Mouse (Mus musculus): ENCODE measurements around the gene Eef1b2. TPM values are rescaled to one million over a fixed set of nuclear protein-coding genes. Genes with fewer than 3 reads are reported as not detected.
"Not testable (repeated sequence)": the region's sequence is repeated elsewhere in the genome, so short reads cannot be mapped to it uniquely, and the experiment has no call there.

The Eef1b2 gene
- polyA plus RNA-seq, 1 experiment from 2014 or later = 595 TPM

DNA sequence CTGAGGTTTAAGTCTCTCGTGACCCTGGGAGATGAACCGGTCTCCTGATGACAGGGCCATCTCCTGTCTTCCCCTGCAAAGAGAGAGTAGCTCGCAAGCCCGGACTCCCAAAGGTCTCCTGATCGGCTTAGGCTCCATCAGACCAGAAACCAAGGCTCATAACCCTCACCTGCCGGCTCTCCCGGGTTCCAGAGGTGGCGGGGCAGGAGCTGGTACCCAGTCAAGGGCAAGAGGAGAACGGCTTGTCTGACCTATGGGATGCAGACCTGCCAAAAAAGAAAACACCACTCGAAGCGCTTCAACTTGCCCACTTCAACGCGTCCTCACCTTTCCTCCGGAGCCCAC lies 394 bp upstream of the Eef1b2 start:
- under 1% methylated on average over 14 of the region's 14 CpGs for WGBS
- Histone ChIP-seq H3K27ac (peak overlapping the region; percentile 95), H3K4me2 (peak overlapping the region; percentile 72), H3K27me3 (no peaks in the 10 kb centered on the region), H3K4me1 (peaks cover 21% of the 10 kb centered on the region), H3K9ac (peak overlapping the region; percentile 74), H3K36me3 (peaks cover 31% of the 10 kb centered on the region), H3K4me3 (peak overlapping the region; percentile 65), H3K9me3 (no peaks in the 10 kb centered on the region)
- peak; percentile 2; the same call in 1 of the 2 replicates for ATAC-seq (ENCODE audit: insufficient number of reproducible peaks, low FRiP score, low TSS enrichment, low read depth)

DNA sequence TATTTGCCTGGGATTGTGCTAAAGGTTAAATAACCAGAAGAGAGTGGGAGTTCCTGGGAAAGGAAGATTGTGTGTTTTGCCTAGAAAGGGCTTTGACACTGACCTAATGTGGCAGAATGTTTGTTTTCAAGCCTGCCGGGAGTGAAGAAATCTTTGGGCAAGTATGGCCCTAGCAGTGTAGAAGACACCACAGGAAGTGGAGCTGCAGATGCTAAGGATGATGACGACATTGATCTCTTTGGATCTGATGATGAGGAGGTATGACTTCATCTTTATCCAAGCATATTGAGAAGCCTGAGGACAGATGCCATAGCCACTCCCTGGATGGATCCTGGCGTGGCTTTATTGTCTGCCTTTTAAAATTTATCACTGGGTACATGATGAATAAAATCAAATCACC lies 1.7 kb downstream of the Eef1b2 start:
- no peaks in the 10 kb centered on the region for H3K9me3 ChIP-seq
- WGBS = 69% methylated on average over 3 of the region's 3 CpGs
- H3K4me1 ChIP-seq = peaks cover 26% of the 10 kb centered on the region
- H3K36me3 ChIP-seq = peaks cover 23% of the 10 kb centered on the region
- no peaks in the 10 kb centered on the region for H3K27me3 ChIP-seq
- peak overlapping the region; percentile 65 for H3K4me3 ChIP-seq
- no peak for ATAC-seq (ENCODE audit: insufficient number of reproducible peaks, low FRiP score, low TSS enrichment, low read depth)
- H3K27ac ChIP-seq = 0 out of 2 replicates have a peak overlapping the region, but pooled peaks have one; percentile 95
- H3K9ac ChIP-seq = no peak overlapping the region
- H3K4me2 ChIP-seq = peak overlapping the region; percentile 72

DNA sequence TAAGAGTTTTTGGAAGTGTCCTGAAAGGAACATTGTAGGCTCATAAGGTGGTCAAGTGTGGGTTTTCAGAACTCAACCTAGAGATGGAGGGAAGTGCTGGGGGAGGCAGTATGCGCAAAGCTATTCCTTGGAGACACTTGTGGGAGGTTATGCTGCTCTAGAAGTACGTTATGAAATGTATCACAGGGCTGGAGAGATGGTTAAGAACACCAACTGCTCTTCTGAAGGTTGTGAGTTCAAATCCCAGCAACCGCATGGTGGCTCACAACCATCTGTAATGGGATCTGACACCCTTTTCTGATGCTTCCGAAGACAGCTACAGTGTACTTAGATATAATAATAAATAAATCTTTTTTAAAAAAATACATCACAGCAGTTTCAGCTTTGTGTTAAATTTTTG lies 3.5 kb downstream of the Eef1b2 start:
- Histone ChIP-seq H3K4me3 (no peak overlapping the region), H3K4me1 (peaks cover 22% of the 10 kb centered on the region), H3K27me3 (no peaks in the 10 kb centered on the region), H3K9me3 (no peaks in the 10 kb centered on the region), H3K27ac (no peak overlapping the region), H3K36me3 (peaks cover 26% of the 10 kb centered on the region), H3K4me2 (no peak overlapping the region), H3K9ac (no peak overlapping the region)
- 95% methylated on average over 4 of the region's 4 CpGs for whole genome bisulfite sequencing
- no peak for ATAC-seq (ENCODE audit: insufficient number of reproducible peaks, low FRiP score, low TSS enrichment, low read depth)

DNA sequence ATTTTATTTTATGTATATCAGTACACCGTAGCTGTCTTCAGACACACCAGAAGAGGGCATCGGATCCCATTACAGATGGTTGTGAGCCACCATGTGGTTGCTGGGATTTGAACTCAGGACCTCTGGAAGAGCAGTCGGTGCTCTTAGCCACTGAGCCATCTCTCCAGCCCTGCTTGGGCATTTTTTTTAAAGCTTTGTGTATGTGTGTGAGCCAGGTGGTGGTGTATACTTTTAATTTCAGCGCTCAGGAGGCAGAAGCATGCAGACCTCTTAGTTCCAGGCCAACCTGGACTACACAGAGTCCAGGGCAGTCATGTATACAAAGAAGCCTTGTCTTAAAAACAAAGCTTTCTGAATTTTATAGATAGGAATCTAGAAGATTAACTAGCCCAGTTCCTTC lies 4.0 kb downstream of the Eef1b2 start:
- not testable (repeated sequence) for H3K4me2 ChIP-seq; H3K9ac ChIP-seq; ATAC-seq (ENCODE audit: insufficient number of reproducible peaks, low FRiP score, low TSS enrichment, low read depth); H3K27me3 ChIP-seq; H3K9me3 ChIP-seq; H3K4me3 ChIP-seq
- 67% methylated on average over 4 of the region's 4 CpGs for WGBS
- H3K36me3 ChIP-seq = peaks cover 26% of the 10 kb centered on the region
- peak overlapping the region; percentile 28; the same call in 1 of the 2 replicates for H3K27ac ChIP-seq
- peaks cover 17% of the 10 kb centered on the region for H3K4me1 ChIP-seq

DNA sequence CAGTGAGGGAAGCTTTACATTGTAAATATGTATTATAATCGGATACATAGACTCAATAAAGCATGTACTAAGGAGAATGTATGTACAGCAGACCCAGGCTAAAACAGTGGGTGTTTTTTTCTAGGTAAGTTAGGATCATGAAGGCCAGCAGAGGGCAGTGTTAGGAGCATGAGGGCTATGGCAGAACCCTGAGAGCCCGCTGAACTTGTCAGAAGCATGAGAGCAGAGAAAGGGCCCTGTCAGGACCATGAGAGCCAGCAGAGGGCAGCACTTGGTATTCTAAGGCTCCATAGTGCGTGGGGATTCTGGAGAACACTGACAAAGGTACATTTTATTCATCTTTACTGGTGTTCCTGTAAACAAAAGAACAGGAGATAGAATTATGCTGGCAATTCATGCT lies 4.4 kb downstream of the Eef1b2 start:
- no peaks in the 10 kb centered on the region for H3K27me3 ChIP-seq
- no peak overlapping the region for H3K4me2 ChIP-seq
- peaks cover 15% of the 10 kb centered on the region for H3K4me1 ChIP-seq
- ATAC-seq (ENCODE audit: insufficient number of reproducible peaks, low FRiP score, low TSS enrichment, low read depth) = peak; percentile 74
- H3K27ac ChIP-seq = peak overlapping the region; percentile 28; the same call in 1 of the 2 replicates
- H3K4me3 ChIP-seq = no peak overlapping the region
- 5% methylated on average over 3 of the region's 3 CpGs for WGBS
- H3K36me3 ChIP-seq = peaks cover 26% of the 10 kb centered on the region
- no peaks in the 10 kb centered on the region for H3K9me3 ChIP-seq
- H3K9ac ChIP-seq = no peak overlapping the region

DNA sequence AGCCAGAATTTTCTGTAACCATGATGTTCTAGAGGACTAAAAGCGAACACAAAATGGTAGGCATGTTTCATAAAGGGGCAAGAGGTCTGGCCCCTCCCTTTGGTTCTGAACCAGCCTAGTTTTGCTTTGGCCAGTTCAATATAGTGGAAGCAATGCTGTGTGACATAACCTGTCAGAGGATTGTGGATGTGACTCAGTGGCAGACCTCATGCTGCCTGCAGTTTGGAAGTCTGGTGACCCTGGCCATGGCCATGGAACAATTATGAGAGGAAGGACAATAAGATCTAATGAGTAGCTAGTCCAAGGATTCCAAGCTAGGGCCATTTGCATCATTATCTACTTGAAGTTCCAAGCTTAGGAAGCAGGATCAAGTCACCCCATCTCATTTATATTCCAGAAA lies 4.9 kb downstream of the Eef1b2 start:
- Histone ChIP-seq H3K4me1 (peaks cover 15% of the 10 kb centered on the region), H3K9ac (no peak overlapping the region), H3K4me2 (no peak overlapping the region), H3K36me3 (peaks cover 26% of the 10 kb centered on the region), H3K27me3 (no peaks in the 10 kb centered on the region), H3K9me3 (no peaks in the 10 kb centered on the region), H3K4me3 (no peak overlapping the region), H3K27ac (no peak overlapping the region)
- no peak for ATAC-seq (ENCODE audit: insufficient number of reproducible peaks, low FRiP score, low TSS enrichment, low read depth)
- 98% methylated on average over 1 of the region's 1 CpGs for WGBS

DNA sequence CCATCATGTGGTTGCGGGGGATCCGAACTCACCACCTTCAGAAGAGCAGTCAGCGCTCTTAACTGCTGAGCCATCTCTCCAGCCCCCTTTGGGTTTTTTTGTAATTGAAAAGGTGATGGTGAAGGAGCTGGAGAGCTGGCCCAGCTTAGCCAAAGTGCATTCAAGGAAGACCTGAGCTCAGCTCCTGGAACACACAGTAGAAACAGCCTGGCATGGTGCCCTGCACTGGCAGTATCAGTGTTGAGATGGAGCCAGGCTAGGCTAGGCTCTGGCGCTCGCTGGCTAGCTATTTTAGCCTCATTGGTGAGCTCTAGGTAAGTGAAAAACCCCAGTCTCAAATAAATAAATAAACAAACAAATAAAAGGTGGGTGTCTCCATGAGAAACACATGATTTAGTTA lies 5.6 kb downstream of the Eef1b2 start:
- WGBS = 86% methylated on average over 5 of the region's 5 CpGs
- H3K4me2 ChIP-seq = no peak overlapping the region
- H3K27me3 ChIP-seq = no peaks in the 10 kb centered on the region
- no peaks in the 10 kb centered on the region for H3K9me3 ChIP-seq
- ATAC-seq (ENCODE audit: insufficient number of reproducible peaks, low FRiP score, low TSS enrichment, low read depth) = no peak
- H3K9ac ChIP-seq = no peak overlapping the region
- H3K36me3 ChIP-seq = peaks cover 26% of the 10 kb centered on the region
- H3K4me1 ChIP-seq = peaks cover 15% of the 10 kb centered on the region
- H3K27ac ChIP-seq = no peak overlapping the region
- H3K4me3 ChIP-seq = no peak overlapping the region

DNA sequence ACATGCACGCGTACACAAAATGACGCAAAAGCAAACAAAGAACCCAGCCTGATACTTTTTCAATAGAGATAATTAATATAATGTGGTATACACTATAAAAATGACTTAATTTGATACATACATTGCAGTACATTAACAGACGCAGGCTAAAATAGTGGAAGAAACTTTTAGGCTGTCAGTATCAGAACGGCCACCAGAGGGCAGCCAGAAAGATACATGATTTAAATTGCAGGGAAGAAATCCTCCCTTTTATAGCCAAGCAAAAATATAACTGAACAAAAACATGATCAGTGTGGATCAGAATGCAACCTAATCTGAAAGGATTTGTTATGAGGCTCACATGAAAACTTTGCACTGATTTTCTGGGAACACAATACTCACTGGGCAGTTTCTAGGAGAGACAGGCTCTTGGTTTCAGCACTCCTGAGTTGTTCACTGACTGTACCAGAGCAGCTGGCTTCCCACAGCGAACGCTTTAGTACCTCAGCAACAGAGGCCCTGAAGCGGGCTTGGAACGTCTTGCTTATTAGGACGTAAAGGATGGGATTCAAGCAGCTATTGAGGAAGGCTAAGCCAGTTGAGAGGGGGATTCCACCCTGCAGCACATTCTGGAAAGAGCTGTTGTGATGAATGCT lies 6.1 kb downstream of the Eef1b2 start:
- no peak overlapping the region for H3K9ac ChIP-seq
- no peak for ATAC-seq (ENCODE audit: insufficient number of reproducible peaks, low FRiP score, low TSS enrichment, low read depth)
- H3K4me2 ChIP-seq = no peak overlapping the region
- WGBS = 60% methylated on average over 10 of the region's 10 CpGs
- H3K4me3 ChIP-seq = no peak overlapping the region
- no peak overlapping the region for H3K27ac ChIP-seq
- no peaks in the 10 kb centered on the region for H3K9me3 ChIP-seq
- peaks cover 13% of the 10 kb centered on the region for H3K4me1 ChIP-seq
- H3K36me3 ChIP-seq = peaks cover 26% of the 10 kb centered on the region
- H3K27me3 ChIP-seq = no peaks in the 10 kb centered on the region

DNA sequence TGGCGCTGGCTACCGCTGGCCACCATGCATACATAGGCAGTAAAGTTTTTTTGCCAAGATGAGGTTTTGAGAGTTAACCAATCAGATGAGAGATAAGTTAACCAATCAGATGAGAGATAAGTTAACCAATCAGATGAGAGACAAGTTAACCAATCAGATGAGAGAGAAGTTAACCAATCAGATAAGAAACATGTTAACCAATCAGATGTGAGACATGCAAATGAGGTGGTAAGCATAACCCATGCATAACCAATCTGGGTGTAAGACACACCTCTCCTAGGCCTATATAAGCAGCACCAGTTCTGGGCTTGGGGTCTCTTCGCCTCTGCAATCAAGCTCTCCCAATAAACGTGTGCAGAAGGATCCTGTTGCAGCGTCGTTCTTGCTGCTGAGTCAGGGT lies 8.8 kb downstream of the Eef1b2 start:
- 90% methylated on average over 6 of the region's 6 CpGs for WGBS
- H3K4me1 ChIP-seq, H3K27me3 ChIP-seq: not testable (repeated sequence)

DNA sequence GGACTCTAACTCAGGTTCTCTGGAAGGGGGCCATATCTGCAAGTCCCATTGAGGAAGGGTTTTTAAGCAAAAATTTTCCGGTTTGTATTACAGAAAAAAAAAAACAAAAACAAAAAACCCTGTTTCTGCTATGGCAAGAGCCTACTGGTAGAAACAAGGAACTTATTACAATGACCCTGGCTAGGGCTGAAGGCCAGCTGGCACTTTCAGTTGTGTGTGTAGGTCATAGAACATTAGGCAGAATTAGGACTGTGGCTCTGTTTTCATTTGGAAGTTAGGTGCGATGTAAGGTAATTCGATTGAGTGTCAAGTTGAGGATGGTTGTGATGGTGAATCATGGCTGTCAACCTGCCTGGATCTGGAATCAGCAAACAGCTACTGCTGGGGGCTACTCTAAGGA lies 11.9 kb downstream of the Eef1b2 start:
- Histone ChIP-seq H3K9me3 (no peaks in the 10 kb centered on the region), H3K4me3 (no peak overlapping the region), H3K4me1 (0 out of 2 replicates have a peak, but pooled peaks cover 2% of the 10 kb centered on the region), H3K4me2 (no peak overlapping the region), H3K27ac (no peak overlapping the region), H3K27me3 (no peaks in the 10 kb centered on the region), H3K9ac (no peak overlapping the region), H3K36me3 (0 out of 2 replicates have a peak, but pooled peaks cover 1% of the 10 kb centered on the region)
- ATAC-seq (ENCODE audit: insufficient number of reproducible peaks, low FRiP score, low TSS enrichment, low read depth) = no peak
- WGBS = 84% methylated on average over 3 of the region's 3 CpGs

More for the DNA sequence above, 8.8 kb downstream of the Eef1b2 start:
- H3K4me3 ChIP-seq; H3K9ac ChIP-seq; H3K4me2 ChIP-seq; ATAC-seq (ENCODE audit: insufficient number of reproducible peaks, low FRiP score, low TSS enrichment, low read depth); H3K9me3 ChIP-seq; H3K27ac ChIP-seq; H3K36me3 ChIP-seq: not testable (repeated sequence)

DNA sequence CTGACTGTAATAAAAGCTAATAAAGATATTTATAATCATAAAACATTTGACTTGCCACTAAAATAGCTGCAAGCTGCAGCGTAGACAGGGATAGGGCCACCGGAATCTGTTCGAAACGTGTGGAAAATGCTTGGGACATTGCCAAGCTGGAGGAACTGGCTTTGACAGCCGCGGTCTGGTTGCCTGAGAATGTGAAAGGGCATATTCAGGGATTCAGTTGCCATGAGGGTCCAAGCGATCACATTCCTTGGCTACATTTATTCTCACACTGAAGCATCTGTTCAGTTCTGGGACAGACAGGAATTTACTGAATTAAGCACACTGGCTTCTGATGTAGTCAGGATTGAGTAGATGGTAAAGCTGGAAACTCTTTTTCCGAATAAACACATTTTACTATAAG lies 14.2 kb downstream of the Eef1b2 start:
- peak overlapping the region; percentile 58 for H3K27ac ChIP-seq
- no peaks in the 10 kb centered on the region for H3K36me3 ChIP-seq
- H3K9ac ChIP-seq = no peak overlapping the region
- 48% methylated on average over 8 of the region's 8 CpGs for WGBS
- H3K4me3 ChIP-seq = no peak overlapping the region
- no peaks in the 10 kb centered on the region for H3K9me3 ChIP-seq
- 0 out of 2 replicates have a peak, but pooled peaks cover 2% of the 10 kb centered on the region for H3K4me1 ChIP-seq
- ATAC-seq (ENCODE audit: insufficient number of reproducible peaks, low FRiP score, low TSS enrichment, low read depth) = no peak
- no peak overlapping the region for H3K4me2 ChIP-seq
- H3K27me3 ChIP-seq = no peaks in the 10 kb centered on the region

DNA sequence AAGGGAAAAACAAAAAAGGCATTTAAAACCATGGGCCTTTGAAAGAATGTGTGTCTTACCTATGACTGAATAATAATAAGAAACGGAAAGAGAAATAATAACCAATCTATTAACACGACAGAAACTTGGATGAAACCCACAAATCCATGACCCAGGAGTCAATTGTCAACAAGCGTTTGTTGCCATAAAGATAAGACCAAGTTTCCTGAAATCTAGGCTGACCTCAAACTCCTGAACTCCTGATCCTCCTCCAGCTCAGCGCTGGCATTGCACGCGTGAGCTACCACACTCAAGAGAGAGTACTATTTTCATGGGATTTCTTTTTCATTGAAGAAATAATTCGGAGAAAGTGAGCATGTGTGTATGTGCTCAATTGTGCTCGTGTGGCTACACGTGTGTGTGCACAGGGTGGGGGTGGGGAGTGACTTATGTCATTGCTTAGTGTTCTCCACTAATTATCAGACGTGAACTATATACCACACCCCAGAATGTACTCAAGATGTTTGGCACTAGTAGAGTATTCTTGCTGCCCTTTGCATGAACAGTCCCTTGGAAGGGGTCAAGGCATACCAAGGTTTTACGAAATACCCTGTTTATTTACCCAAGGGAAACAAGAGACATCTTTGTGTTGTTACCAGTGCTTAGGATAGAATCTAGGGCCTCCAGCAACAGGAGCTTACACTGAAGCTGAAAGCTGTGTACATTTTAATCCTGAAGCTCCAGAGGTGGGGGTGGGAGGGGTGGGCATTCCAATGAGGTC lies 15.9 kb downstream of the Eef1b2 start:
- no peak overlapping the region for H3K27ac ChIP-seq
- no peak for ATAC-seq (ENCODE audit: insufficient number of reproducible peaks, low FRiP score, low TSS enrichment, low read depth)

More for the DNA sequence above, 15.9 kb downstream of the Eef1b2 start:
- 84% methylated on average over 11 of the region's 11 CpGs for WGBS
- 0 out of 2 replicates have a peak, but pooled peaks cover 2% of the 10 kb centered on the region for H3K4me1 ChIP-seq
- H3K27me3 ChIP-seq = no peaks in the 10 kb centered on the region
- no peaks in the 10 kb centered on the region for H3K36me3 ChIP-seq
- no peak overlapping the region for H3K4me2 ChIP-seq
- no peaks in the 10 kb centered on the region for H3K9me3 ChIP-seq
- H3K9ac ChIP-seq = no peak overlapping the region
- no peak overlapping the region for H3K4me3 ChIP-seq
